Mouse (Mus musculus) stomach, postnatal 0 days (tissue): ENCODE measurements around the gene E330017A01Rik.
A peak's percentile ranks its signal among the peaks of the same experiment; 100 is the strongest.

Source experiments
- CTCF ChIP-seq: IDR thresholded peaks from 2 replicates; pipeline ENCODE4 v1.5.1; 2016; ENCODE audit warnings: antibody characterized with exemption, low read depth, mild to moderate bottlenecking, moderate library complexity
- EP300 ChIP-seq: optimal IDR thresholded peaks from 2 replicates; pipeline ENCODE3; 2016; ENCODE audit warnings: antibody characterized with exemption

DNA sequence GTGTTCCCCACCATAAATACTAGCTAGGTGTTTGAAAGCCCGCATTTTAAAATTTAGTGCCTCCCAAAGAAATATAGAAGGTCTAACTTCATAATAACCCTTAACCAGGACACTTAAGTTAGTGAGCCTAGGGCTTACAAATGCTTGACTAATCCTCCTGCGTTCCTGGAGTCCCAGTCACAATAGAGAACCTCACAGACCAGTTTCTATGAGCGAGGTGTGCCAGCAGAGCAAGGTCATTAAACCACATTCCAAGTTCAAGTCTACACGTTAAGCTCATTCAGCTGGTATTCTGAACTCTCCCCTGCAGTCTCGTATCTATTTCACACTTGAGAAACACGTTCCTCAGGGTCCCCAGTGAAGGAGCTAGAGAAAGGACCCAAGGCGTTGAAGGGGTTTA lies 44.3 kb upstream of the E330017A01Rik start:
- TF ChIP-seq CTCF (no peak), EP300 (peak; percentile 63)
